Comparison of ENCODE assay signal across 16 mouse cellular contexts in the genomic region with DNA sequence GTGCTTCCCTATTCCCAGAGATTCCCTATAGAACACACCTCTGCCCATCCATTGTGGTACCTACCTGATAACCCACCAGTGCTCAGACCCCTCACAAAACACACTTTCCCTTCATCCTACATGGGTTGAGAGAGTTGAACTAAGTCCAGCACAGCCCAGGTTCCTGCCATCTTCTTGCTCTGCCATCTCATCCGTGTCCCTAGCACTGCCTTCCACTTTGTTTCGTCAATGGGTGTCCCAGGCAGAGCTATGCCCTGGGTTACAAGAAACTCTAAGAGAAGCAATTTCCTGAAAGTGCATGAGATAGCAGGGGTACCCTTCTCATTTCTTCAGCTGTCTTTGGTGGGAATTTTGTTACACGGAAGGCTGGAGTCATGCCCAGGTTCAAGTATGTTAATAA. TPM values are rescaled to one million over a fixed set of nuclear protein-coding genes. Genes with fewer than 3 reads are reported as not detected.
DNase-seq lines count a peak whose midpoint lies in the region; ATAC-seq and TF ChIP-seq lines count a peak whose summit lies in the region.
"Had no signal": no experiment of that assay in that cellular context is flagged by ENCODE, and none has a peak within 500 bp of the region (broad histone marks: within the 10 kb centered on the region; RNA-seq: fewer than 3 reads in every experiment).

No protein-coding gene starts in this region.

- H3K27ac ChIP-seq in heart, embryonic 10.5 days = peak overlapping the region; percentile 79; the same call in 1 of the 2 replicates
- peak overlapping the region; percentile 95 for H3K27ac ChIP-seq in left cerebral cortex, adult 2 months
- peak overlapping the region; percentile 95 for H3K27ac ChIP-seq in forebrain, postnatal 0 days (ENCODE audit: low read depth, low read length)
- H3K27ac ChIP-seq: embryonic facial prominence, embryonic 10.5 days; limb, embryonic 10.5 days had no signal

- H3K4me2 ChIP-seq in forebrain, postnatal 0 days (ENCODE audit: low read depth) = no peak overlapping the region
- H3K4me2 ChIP-seq: hindbrain, embryonic 14.5 days; liver, embryonic 11.5 days had no signal

- H3K9ac ChIP-seq in forebrain, postnatal 0 days = no peak overlapping the region
- H3K9ac ChIP-seq: hindbrain, embryonic 14.5 days had no signal

- no peak for TF ChIP-seq CTCF in left cerebral cortex, adult 2 months (IDR thresholded peaks at IDR 0.05)
- TF ChIP-seq CTCF in forebrain, postnatal 0 days (IDR thresholded peaks at IDR 0.05; ENCODE audit: low read depth) = no peak

- no peak for ATAC-seq in forebrain, postnatal 0 days
- ATAC-seq: intestine, embryonic 16.5 days had no signal

- peaks cover 30% of the 10 kb centered on the region for H3K4me1 ChIP-seq in heart, embryonic 10.5 days
- H3K4me1 ChIP-seq in forebrain, postnatal 0 days (ENCODE audit: insufficient read depth) = peaks cover 43% of the 10 kb centered on the region

- H3K4me3 ChIP-seq in heart, embryonic 10.5 days = no peak overlapping the region
- H3K4me3 ChIP-seq in left cerebral cortex, adult 2 months = no peak overlapping the region
- no peak overlapping the region for H3K4me3 ChIP-seq in forebrain, postnatal 0 days (ENCODE audit: low read depth, low read length)
- H3K4me3 ChIP-seq: embryonic facial prominence, embryonic 10.5 days; limb, embryonic 10.5 days had no signal

- intact Hi-C loops in heart, postnatal 10 days (cut with DNase I) = no loop called here
- intact Hi-C loops in left cerebral cortex, adult 2 months (cut with DNase I) = no loop called here
- intact Hi-C loops in left cerebral cortex, postnatal 14 days (cut with DNase I) = loop anchor here (10.0 kb wide), 1 partner anchor 64 kb away; no protein-coding TSS in a partner anchor

- DNase-seq in cerebellum, postnatal 14 days = peak; percentile 28 to 31
- no peak for DNase-seq in cerebellum, adult 9-10 months
- DNase-seq in heart, embryonic 10.5 days (ENCODE audit: low spot score) = no peak
- no peak for DNase-seq in heart, postnatal 10 days
- no peak for DNase-seq in left cerebral cortex, adult 2 months (ENCODE audit: extremely low spot score in 1 of 2, low spot score in 2 of 2)
- no peak for DNase-seq in left cerebral cortex, postnatal 14 days (ENCODE audit: low spot score in 2 of 2)
- no peak for DNase-seq in forebrain, postnatal 0 days
- no peak for DNase-seq in adrenal gland, postnatal 14 days
- DNase-seq: lung, adult 2 months; spleen, adult 18-20 months had no signal

- 93% methylated on average over 3 of the region's 3 CpGs for WGBS in heart, embryonic 10.5 days
- WGBS in forebrain, postnatal 0 days = 84% methylated on average over 3 of the region's 3 CpGs

- 0 out of 2 replicates have a peak, but pooled peaks cover 5% of the 10 kb centered on the region for H3K9me3 ChIP-seq in heart, embryonic 10.5 days
- no peaks in the 10 kb centered on the region for H3K9me3 ChIP-seq in forebrain, postnatal 0 days (ENCODE audit: low read length)
- H3K9me3 ChIP-seq: limb, embryonic 10.5 days had no signal

- no peaks in the 10 kb centered on the region for H3K27me3 ChIP-seq in heart, embryonic 10.5 days (ENCODE audit: insufficient read depth, poor library complexity, severe bottlenecking)
- H3K27me3 ChIP-seq in forebrain, postnatal 0 days (ENCODE audit: insufficient read depth, low read length) = no peaks in the 10 kb centered on the region

- H3K36me3 ChIP-seq in heart, embryonic 10.5 days = 0 out of 2 replicates have a peak, but pooled peaks cover 4% of the 10 kb centered on the region
- no peaks in the 10 kb centered on the region for H3K36me3 ChIP-seq in forebrain, postnatal 0 days (ENCODE audit: insufficient read depth)
- H3K36me3 ChIP-seq: embryonic facial prominence, embryonic 10.5 days; limb, embryonic 10.5 days had no signal

RNA-seq across cellular contexts. Expression of a gene that starts 33.0 kb away (rescaled TPM):
- polyA plus RNA-seq in heart, embryonic 10.5 days (2016; fragmentation: Nextera tagmentation; extraction: Ambion mirVana) = not detected in 2 replicates
- total RNA-seq in heart, postnatal 10 days (2021) = not detected
- 1 to 10 TPM in 1 of 2 experiments, under 1 TPM in 1; 0.45 to 1.8 TPM for total RNA-seq in left cerebral cortex, adult 2 months (2021)
- total RNA-seq in left cerebral cortex, postnatal 14 days (2021) = 1 to 10 TPM; 1.9 to 2.5 TPM
- total RNA-seq in forebrain, postnatal 0 days (2014; rRNA removed) = 0.62 and 1.2 TPM in 2 replicates
- 0.67 and 0.94 TPM in 2 replicates for polyA plus RNA-seq in forebrain, postnatal 0 days (2015; fragmentation: Nextera tagmentation; extraction: Ambion mirVana)
- total RNA-seq in adrenal gland, postnatal 14 days (2021) = not detected in 2 replicates
- polyA plus RNA-seq: embryonic facial prominence, embryonic 10.5 days; intestine, embryonic 16.5 days; limb, embryonic 10.5 days; liver, embryonic 11.5 days; lung, adult 2 months; stomach, embryonic 14.5 days had no signal

Comparison
In these comparisons a context has a peak if more than half of its experiments do, and no peak if none do; other contexts are left out.
1. DNase-seq: peak in cerebellum, postnatal 14 days (2 of 2); none in cerebellum, adult 9-10 months (single experiment), heart, embryonic 10.5 days (single experiment), heart, postnatal 10 days (0 of 2), left cerebral cortex, adult 2 months (0 of 2), left cerebral cortex, postnatal 14 days (0 of 2), forebrain, postnatal 0 days (single experiment) and adrenal gland, postnatal 14 days (single experiment).
2. Peak in every context shown above with its lines, with median percentiles within 50 percentile points of each other: H3K27ac ChIP-seq.